Mouse (Mus musculus): ENCODE data around the gene Atp6v0b. TPM values are rescaled to one million over a fixed set of nuclear protein-coding genes. Genes with fewer than 3 reads are reported as not detected.

The Atp6v0b gene
- polyA plus RNA-seq, 1 experiment from 2014 or later: 252 TPM

GRCm38 (mm10) chr4:117906196-117906595, 19.1 kb upstream of the Atp6v0b start:
- Histone ChIP-seq H3K36me3 (peaks cover 66% of the 10 kb centered on the region), H3K9ac (no peak overlapping the region), H3K27ac (replicated peaks) (no peak overlapping the region), H3K4me1 (peaks cover 6% of the 10 kb centered on the region; the same call in 1 of the 2 replicates), H3K27me3 (no peaks in the 10 kb centered on the region), H3K4me3 (replicated peaks) (no peak overlapping the region), H3K4me2 (replicated peaks) (no peak overlapping the region), H3K9me3 (replicated peaks) (no peaks in the 10 kb centered on the region)
- 78% methylated on average over 3 of the region's 3 CpGs for WGBS
- ATAC-seq (ENCODE audit: insufficient number of reproducible peaks, low FRiP score, low TSS enrichment, low read depth): no peak

- Histone ChIP-seq H3K4me1 (peaks cover 6% of the 10 kb centered on the region; the same call in 1 of the 2 replicates), H3K27me3 (no peaks in the 10 kb centered on the region), H3K9ac (no peak overlapping the region), H3K36me3 (peaks cover 78% of the 10 kb centered on the region), H3K27ac (replicated peaks) (no peak overlapping the region), H3K4me3 (replicated peaks) (no peak overlapping the region), H3K4me2 (replicated peaks) (no peak overlapping the region), H3K9me3 (replicated peaks) (no peaks in the 10 kb centered on the region)
- 85% methylated on average over 8 of the region's 8 CpGs for WGBS
- ATAC-seq (ENCODE audit: insufficient number of reproducible peaks, low FRiP score, low TSS enrichment, low read depth): no peak
Observed at GRCm38 (mm10) chr4:117904761-117905160, 17.6 kb upstream of the Atp6v0b start.

- H3K9ac ChIP-seq: no peak overlapping the region
- H3K9me3 ChIP-seq (replicated peaks): no peaks in the 10 kb centered on the region
- WGBS: 87% methylated on average over 10 of the region's 10 CpGs
- peaks cover 84% of the 10 kb centered on the region for H3K36me3 ChIP-seq
- ATAC-seq (ENCODE audit: insufficient number of reproducible peaks, low FRiP score, low TSS enrichment, low read depth): no peak
- H3K4me3 ChIP-seq (replicated peaks): no peak overlapping the region
- no peak overlapping the region for H3K4me2 ChIP-seq (replicated peaks)
- peaks cover 5% of the 10 kb centered on the region; the same call in 1 of the 2 replicates for H3K4me1 ChIP-seq
- H3K27ac ChIP-seq (replicated peaks): no peak overlapping the region
- no peaks in the 10 kb centered on the region for H3K27me3 ChIP-seq
Observed at GRCm38 (mm10) chr4:117904094-117904493, 17.0 kb upstream of the Atp6v0b start.

GRCm38 (mm10) chr4:117898111-117898510, 11.0 kb upstream of the Atp6v0b start:
- H3K36me3 ChIP-seq: peaks cover 90% of the 10 kb centered on the region
- no peak for ATAC-seq (ENCODE audit: insufficient number of reproducible peaks, low FRiP score, low TSS enrichment, low read depth)
- 85% methylated on average over 3 of the region's 3 CpGs for WGBS
- H3K4me2 ChIP-seq (replicated peaks): no peak overlapping the region
- no peak overlapping the region for H3K4me3 ChIP-seq (replicated peaks)
- no peaks in the 10 kb centered on the region for H3K27me3 ChIP-seq
- no peak overlapping the region for H3K9ac ChIP-seq
- H3K27ac ChIP-seq (replicated peaks): no peak overlapping the region
- H3K9me3 ChIP-seq (replicated peaks): no peaks in the 10 kb centered on the region
- H3K4me1 ChIP-seq: no peaks in the 10 kb centered on the region

GRCm38 (mm10) chr4:117896031-117896430, 8.9 kb upstream of the Atp6v0b start:
- WGBS: 93% methylated on average over 6 of the region's 6 CpGs
- peaks cover 69% of the 10 kb centered on the region for H3K36me3 ChIP-seq

GRCm38 (mm10) chr4:117895339-117895738, 8.2 kb upstream of the Atp6v0b start:
- H3K9me3 ChIP-seq (replicated peaks): no peaks in the 10 kb centered on the region
- H3K9ac ChIP-seq: no peak overlapping the region
- H3K27ac ChIP-seq (replicated peaks): no peak overlapping the region
- ATAC-seq (ENCODE audit: insufficient number of reproducible peaks, low FRiP score, low TSS enrichment, low read depth): no peak
- H3K27me3 ChIP-seq: no peaks in the 10 kb centered on the region
- peaks cover 11% of the 10 kb centered on the region for H3K4me1 ChIP-seq
- no peak overlapping the region for H3K4me3 ChIP-seq (replicated peaks)
- peaks cover 62% of the 10 kb centered on the region for H3K36me3 ChIP-seq
- WGBS: 74% methylated on average over 7 of the region's 7 CpGs
- H3K4me2 ChIP-seq (replicated peaks): no peak overlapping the region

More at GRCm38 (mm10) chr4:117896031-117896430, 8.9 kb upstream of the Atp6v0b start:
- Histone ChIP-seq H3K27ac (replicated peaks) (no peak overlapping the region), H3K9me3 (replicated peaks) (no peaks in the 10 kb centered on the region), H3K27me3 (no peaks in the 10 kb centered on the region), H3K4me3 (replicated peaks) (no peak overlapping the region), H3K9ac (no peak overlapping the region), H3K4me1 (peaks cover 7% of the 10 kb centered on the region), H3K4me2 (replicated peaks) (no peak overlapping the region)
- ATAC-seq (ENCODE audit: insufficient number of reproducible peaks, low FRiP score, low TSS enrichment, low read depth): no peak

GRCm38 (mm10) chr4:117894601-117895000, 7.5 kb upstream of the Atp6v0b start:
- Histone ChIP-seq H3K9me3 (replicated peaks) (no peaks in the 10 kb centered on the region), H3K4me3 (replicated peaks) (no peak overlapping the region), H3K4me1 (peaks cover 11% of the 10 kb centered on the region), H3K4me2 (replicated peaks) (no peak overlapping the region), H3K27me3 (no peaks in the 10 kb centered on the region), H3K27ac (replicated peaks) (no peak overlapping the region), H3K36me3 (peaks cover 62% of the 10 kb centered on the region), H3K9ac (no peak overlapping the region)
- WGBS: 84% methylated on average over 8 of the region's 8 CpGs
- ATAC-seq (ENCODE audit: insufficient number of reproducible peaks, low FRiP score, low TSS enrichment, low read depth): no peak

- no peak overlapping the region for H3K27ac ChIP-seq (replicated peaks)
- no peaks in the 10 kb centered on the region for H3K27me3 ChIP-seq
- H3K36me3 ChIP-seq: peaks cover 57% of the 10 kb centered on the region
- peaks cover 11% of the 10 kb centered on the region for H3K4me1 ChIP-seq
- H3K9ac ChIP-seq: no peak overlapping the region
- H3K9me3 ChIP-seq (replicated peaks): no peaks in the 10 kb centered on the region
- no peak overlapping the region for H3K4me2 ChIP-seq (replicated peaks)
- no peak overlapping the region for H3K4me3 ChIP-seq (replicated peaks)
- no peak for ATAC-seq (ENCODE audit: insufficient number of reproducible peaks, low FRiP score, low TSS enrichment, low read depth)
- 19% methylated on average over 9 of the region's 9 CpGs for WGBS
Observed at GRCm38 (mm10) chr4:117893376-117893775, 6.2 kb upstream of the Atp6v0b start.

- Histone ChIP-seq H3K36me3 (peaks cover 43% of the 10 kb centered on the region), H3K27me3 (no peaks in the 10 kb centered on the region), H3K4me1 (peaks cover 15% of the 10 kb centered on the region), H3K9ac (peak within 1 kb of the TSS; percentile 41), H3K4me3 (replicated peaks) (peak within 1 kb of the TSS; percentile 77), H3K4me2 (replicated peaks) (peak within 1 kb of the TSS; percentile 88), H3K9me3 (replicated peaks) (no peaks in the 10 kb centered on the region), H3K27ac (replicated peaks) (no peak within 1 kb of the TSS)
- under 1% methylated on average over 21 of the region's 21 CpGs for WGBS
- peak; percentile 78 for ATAC-seq (ENCODE audit: insufficient number of reproducible peaks, low FRiP score, low TSS enrichment, low read depth)
Observed at GRCm38 (mm10) chr4:117891738-117892161, 4.6 kb upstream of the Atp6v0b start, which contains the start of gene Dph2. Dph2 (minus strand) TSS chr4:117892032.

- ATAC-seq (ENCODE audit: insufficient number of reproducible peaks, low FRiP score, low TSS enrichment, low read depth): no peak
- Histone ChIP-seq H3K27me3 (no peaks in the 10 kb centered on the region), H3K9ac (peak overlapping the region; percentile 41; the same call in 1 of the 2 replicates), H3K4me1 (peaks cover 25% of the 10 kb centered on the region), H3K4me2 (replicated peaks) (peak overlapping the region; percentile 88), H3K4me3 (replicated peaks) (peak overlapping the region; percentile 77), H3K9me3 (replicated peaks) (no peaks in the 10 kb centered on the region), H3K27ac (replicated peaks) (no peak overlapping the region), H3K36me3 (peaks cover 35% of the 10 kb centered on the region)
- 84% methylated on average over 8 of the region's 8 CpGs for WGBS
Observed at GRCm38 (mm10) chr4:117890750-117891149, 3.6 kb upstream of the Atp6v0b start.

- Histone ChIP-seq H3K9me3 (replicated peaks) (no peaks in the 10 kb centered on the region), H3K27ac (replicated peaks) (no peak overlapping the region), H3K27me3 (no peaks in the 10 kb centered on the region), H3K4me3 (replicated peaks) (no peak overlapping the region), H3K9ac (no peak overlapping the region), H3K36me3 (peaks cover 35% of the 10 kb centered on the region), H3K4me2 (replicated peaks) (no peak overlapping the region), H3K4me1 (peaks cover 33% of the 10 kb centered on the region)
- ATAC-seq (ENCODE audit: insufficient number of reproducible peaks, low FRiP score, low TSS enrichment, low read depth): no peak
- WGBS: 90% methylated on average over 14 of the region's 14 CpGs
Observed at GRCm38 (mm10) chr4:117890031-117890430, 2.9 kb upstream of the Atp6v0b start.

- H3K4me1 ChIP-seq: peaks cover 35% of the 10 kb centered on the region
- ATAC-seq (ENCODE audit: insufficient number of reproducible peaks, low FRiP score, low TSS enrichment, low read depth): no peak
- no peak overlapping the region for H3K27ac ChIP-seq (replicated peaks)
- no peaks in the 10 kb centered on the region for H3K9me3 ChIP-seq (replicated peaks)
- H3K36me3 ChIP-seq: peaks cover 35% of the 10 kb centered on the region
- H3K27me3 ChIP-seq: no peaks in the 10 kb centered on the region
- no peak overlapping the region for H3K4me3 ChIP-seq (replicated peaks)
- no peak overlapping the region for H3K4me2 ChIP-seq (replicated peaks)
- no peak overlapping the region for H3K9ac ChIP-seq
- 89% methylated on average over 15 of the region's 15 CpGs for WGBS
Observed at GRCm38 (mm10) chr4:117889471-117889870, 2.3 kb upstream of the Atp6v0b start.
